Mouse (Mus musculus): ENCODE measurements around the gene Dcdc2b.

Gene Dcdc2b

GRCm38 (mm10) chr4:129621283-129621841 lies 7.3 kb upstream of the Dcdc2b start:
- peak; percentile 88 for DNase-seq

GRCm38 (mm10) chr4:129620419-129621282 lies 6.6 kb upstream of the Dcdc2b start:
- DNase-seq, result peak; percentile 68

DNA sequence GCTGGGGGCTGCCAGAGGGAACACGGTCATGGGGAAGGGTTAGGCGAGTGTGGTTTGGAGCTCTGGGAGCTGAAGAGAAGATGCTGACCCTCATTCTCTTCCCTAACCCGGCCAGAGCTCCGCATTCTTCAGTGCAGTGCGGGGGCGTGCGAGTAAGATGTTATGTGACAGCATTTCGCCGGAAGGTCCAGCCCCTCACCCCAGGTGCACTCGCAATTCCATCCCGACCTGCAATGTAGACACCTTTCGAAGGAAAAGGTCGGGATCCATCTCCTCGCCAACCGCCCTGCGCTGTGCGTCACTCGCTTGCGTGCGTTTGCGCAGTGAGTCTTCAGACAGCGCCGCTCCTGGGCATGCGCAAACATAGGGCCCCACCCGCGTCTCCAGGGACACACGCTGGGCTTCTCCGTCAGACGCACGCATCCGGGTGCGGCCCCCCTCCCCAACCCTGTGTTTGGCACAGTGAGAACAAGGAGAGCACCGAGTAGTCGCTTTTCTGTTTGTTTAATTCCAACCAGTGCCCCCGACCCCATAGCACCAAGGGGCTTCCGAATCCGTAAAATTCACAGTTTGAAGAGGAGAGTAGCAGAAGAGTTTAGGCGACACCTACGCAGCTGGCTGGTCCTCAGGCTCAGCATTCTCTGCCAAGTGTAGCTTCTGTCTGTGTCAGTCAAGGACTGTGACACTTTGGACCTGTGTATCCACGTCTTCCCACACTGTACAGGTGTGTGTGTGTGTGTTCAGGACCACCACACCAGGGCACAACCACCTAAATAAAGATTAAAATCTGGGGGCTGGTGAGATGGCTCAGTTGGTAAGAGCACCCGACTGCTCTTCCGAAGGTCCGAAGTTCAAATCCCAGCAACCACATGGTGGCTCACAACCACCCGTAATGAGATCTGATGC lies 5.0 kb upstream of the Dcdc2b start, which contains the start of gene Iqcc:
Gene Iqcc, minus strand, starts transcription at position 314 of the 906 bp plus-strand sequence.
- peak; percentile 97 for DNase-seq

DNA sequence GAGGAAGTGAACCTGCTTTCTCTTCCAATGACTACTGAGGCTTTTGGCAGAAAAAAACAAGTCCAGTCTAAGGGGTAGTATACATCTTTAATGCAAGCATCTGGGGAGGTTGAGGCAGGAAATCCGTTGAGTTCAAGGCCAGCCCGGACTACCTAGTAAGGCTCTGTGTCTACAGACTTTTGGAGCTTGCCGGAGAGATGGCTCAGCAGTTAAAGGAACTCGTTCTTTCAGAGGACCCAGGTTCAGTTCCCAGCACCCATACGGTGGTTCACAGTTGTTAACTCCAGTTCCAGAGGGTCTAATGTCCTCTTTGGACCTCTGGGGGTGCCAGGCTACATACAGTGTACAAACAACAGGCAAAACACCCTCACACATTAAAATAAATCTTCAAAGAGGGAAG lies 4.0 kb upstream of the Dcdc2b start:
- DNase-seq, result peak; percentile 61

DNA sequence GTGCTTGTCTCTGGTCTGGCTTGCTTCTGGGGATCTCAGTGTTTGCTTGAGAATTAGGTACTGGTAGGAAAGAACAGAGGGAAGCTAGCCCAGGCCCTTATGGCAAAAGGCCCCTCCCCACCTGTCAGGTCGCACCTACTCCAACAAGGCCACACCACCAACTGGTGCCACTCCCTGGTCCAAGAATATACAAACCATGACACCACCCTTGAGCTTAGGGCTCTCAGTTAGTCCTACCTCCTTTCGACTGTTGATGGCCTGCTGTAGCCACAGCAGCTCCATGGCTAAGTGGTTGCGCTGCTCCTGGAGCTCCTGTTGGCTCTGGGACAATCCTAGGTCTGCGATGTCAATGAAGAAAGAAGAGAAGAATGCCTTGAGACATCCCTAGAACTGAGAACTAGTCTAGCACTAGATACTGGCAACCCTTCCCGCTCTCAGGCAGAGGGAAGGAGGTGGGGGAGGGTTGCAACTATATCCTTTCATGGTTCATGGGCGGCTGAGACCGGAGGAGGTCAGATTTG lies 3.1 kb upstream of the Dcdc2b start:
- DNase-seq, result peak; percentile 51

DNA sequence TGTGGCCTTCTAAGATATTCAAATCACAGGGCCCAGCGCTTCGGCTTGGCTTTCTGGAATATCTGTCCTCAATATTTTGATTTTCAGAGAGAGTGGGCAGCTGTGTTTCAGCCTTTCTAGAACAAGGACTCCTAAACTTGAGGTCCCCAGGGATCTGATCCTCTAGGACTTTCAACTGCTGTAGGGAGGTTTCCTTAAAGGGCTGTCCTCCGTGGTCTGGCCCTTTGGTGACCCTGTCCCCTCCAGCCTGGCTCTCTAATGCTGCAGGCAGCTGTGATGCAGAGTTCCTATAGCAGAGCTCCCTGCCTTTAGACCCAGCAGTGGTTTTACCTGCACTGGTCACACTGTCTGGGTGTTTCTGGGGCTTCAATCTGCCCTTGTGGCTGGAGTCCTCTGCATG lies 2.6 kb upstream of the Dcdc2b start:
- DNase-seq, result no peak

DNA sequence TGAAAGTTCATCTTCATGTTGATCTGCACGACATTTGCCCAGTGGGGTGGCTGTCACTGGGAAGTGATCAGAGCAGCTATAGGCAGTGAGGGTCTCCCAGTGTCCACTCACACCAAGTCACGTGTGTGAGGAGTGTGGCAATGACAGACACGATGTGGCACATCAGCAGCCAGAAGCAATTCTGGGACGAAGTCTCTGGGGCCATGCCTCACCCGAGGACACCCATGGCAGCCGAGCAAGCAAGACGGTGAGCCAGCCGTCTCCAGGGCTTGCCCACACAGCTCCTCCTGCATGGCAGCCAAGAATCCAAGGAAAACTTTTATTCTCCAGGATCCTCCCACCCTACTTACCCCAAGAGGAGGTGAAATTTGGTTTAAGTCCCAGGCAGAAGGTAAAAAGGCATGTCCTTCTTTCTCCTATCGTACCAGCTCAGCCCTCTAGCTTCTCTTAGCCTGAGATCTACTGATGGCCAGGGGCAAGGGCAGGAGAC lies 1.8 kb upstream of the Dcdc2b start:
- DNase-seq, result no peak

DNA sequence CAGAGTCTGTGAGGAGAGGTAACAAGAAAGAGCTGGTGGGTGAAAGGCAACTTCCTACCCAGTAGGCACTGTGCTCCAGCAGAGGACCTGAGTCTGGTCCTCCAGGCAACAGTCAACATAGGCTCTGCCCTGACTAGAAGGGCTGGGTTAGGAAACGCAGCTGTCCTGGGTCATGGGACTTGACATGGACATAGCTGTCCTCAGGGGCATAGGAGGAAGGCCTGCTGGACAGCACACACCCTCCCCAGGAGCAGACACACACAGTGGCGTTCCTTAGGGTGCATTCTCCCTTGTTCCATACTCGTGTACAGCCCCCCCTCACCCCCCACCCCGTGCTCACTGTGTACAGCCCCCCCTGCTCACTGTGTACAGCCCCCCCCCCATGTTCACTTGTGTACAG lies 3.6 kb downstream of the Dcdc2b start:
- DNase-seq, result no peak

DNA sequence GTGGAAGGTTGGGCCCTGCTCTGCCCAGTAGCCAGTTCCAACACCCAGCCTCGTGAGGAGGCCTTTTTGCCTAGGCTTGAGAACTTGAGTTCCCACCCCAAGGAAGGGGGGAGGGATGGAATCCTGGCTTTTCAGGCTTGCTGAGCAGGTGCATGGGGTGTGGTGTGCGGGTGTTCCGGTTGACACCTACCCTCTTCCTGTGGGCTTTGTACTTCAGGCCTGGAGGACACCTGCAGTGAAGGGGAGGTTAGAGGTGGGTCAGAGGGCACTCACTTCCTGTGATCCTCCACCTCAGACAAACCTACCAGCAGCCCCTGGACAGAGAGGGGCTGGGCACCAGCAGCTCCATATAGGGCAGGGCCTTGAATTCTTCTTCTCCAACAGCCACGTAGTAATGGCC lies 4.0 kb downstream of the Dcdc2b start:
- no peak for DNase-seq

GRCm38 (mm10) chr4:129609139-129609631 lies 4.9 kb downstream of the Dcdc2b start:
- DNase-seq, result peak; percentile 51

- DNase-seq, result peak; percentile 81
Observed at GRCm38 (mm10) chr4:129608426-129609025, 5.5 kb downstream of the Dcdc2b start.

DNA sequence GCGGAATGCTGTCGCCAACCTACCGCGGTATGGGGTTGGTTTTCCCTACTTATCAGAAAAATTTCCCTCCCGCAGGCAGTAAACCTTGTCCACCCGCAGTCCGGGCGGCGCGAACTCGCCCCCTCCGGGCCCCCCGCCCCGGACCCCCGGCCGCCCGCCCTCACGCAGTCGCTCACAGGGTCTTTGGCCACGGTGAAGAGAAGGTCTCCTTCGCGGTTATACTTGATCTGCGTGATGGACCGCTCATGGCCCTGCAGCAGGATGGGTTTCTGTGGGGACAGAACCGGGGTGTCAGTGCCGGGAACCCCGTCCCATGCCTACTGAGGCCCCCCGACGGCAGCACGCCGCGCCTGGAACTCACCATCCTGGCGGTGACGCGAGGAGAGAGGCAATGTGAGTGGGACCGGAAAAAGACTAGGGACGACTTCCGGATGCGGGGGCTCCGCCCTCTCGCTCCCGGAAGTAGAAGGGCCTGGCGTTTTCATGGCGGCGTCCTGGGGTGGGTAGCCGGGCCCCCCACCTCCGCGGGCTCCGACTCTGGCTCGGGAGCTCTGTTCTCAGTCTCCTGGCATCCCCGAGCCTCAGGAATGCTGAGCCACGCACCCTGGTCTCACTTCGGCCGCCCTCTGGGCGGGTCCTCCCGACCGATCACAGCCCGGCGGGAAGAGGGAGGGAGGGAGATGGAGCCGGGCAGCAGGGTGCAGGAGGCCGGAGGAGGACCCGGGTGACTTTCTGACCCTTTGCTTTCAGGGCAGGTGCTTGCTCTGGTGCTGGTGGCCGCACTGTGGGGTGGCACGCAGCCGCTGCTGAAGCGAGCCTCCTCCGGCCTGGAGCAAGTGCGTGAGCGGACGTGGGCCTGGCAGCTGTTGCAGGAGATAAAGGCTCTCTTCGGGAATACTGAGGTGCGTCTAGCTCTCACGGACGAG lies 13.6 kb downstream of the Dcdc2b start, which contains the start of the genes Eif3i and Tmem234:
Gene Eif3i, minus strand, starts transcription at position 416 of the 926 bp plus-strand sequence.
Gene Tmem234, plus strand, starts transcription at position 436 of the 926 bp plus-strand sequence.
- peak; percentile 83 for DNase-seq

DNA sequence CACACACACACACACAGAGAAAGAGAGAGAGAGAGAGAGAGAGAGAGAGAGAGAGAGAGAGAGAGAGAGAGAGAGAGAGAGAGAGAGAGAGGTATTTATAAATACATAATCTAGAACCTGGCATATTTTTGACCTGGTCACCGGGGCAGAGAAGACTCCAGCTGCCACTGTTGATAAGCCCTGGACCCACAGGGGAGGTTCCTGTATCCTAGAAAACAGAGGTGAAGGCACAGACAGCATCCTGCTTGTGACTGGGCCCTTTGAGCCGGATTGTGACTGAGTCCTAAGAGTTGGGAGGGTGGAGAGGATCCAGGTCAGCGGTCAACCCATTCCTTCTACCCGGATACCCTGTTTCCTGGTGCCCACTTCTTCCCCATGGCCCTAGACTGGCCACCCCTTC lies 25.2 kb downstream of the Dcdc2b start:
- no peak for DNase-seq

DNA sequence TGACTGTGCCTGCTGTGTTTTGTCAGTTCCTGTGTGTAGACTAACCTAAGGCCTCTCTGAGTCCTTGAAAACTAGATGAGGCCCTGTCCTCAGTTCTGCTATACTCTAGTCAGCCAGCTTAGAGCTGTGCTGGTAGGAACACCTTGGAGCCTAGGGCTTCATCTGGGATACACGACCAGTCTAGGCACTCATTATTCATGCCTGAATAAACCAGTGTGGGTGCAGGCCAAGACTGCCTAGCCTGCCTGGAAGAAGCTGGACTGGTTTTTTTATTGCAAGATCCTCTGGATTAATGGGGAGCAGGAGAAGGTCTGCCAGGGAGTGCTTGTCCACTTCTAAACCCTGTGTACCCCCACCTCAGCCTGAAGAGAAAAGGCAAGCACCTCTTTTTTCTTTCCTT lies 27.1 kb downstream of the Dcdc2b start:
- DNase-seq, result no peak

DNA sequence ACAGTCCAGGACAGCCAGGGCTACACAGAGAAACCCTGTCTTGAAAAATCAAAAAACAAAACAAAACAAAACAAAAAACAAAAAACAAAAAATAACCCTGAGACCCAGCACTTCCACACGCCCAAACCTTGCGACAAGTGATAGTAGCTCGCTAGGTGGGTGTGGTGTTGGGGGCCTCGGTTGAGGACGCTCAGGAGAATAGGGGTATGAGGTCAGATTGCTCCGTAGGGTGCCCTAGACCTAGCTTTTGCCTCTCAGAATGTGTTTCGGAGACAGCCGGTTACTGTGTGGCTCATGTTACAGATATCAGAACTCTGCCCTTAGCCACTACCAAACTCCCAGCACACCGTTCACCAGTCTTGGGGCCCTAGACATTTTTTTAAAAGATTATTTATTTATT lies 28.3 kb downstream of the Dcdc2b start:
- DNase-seq, result no peak

DNA sequence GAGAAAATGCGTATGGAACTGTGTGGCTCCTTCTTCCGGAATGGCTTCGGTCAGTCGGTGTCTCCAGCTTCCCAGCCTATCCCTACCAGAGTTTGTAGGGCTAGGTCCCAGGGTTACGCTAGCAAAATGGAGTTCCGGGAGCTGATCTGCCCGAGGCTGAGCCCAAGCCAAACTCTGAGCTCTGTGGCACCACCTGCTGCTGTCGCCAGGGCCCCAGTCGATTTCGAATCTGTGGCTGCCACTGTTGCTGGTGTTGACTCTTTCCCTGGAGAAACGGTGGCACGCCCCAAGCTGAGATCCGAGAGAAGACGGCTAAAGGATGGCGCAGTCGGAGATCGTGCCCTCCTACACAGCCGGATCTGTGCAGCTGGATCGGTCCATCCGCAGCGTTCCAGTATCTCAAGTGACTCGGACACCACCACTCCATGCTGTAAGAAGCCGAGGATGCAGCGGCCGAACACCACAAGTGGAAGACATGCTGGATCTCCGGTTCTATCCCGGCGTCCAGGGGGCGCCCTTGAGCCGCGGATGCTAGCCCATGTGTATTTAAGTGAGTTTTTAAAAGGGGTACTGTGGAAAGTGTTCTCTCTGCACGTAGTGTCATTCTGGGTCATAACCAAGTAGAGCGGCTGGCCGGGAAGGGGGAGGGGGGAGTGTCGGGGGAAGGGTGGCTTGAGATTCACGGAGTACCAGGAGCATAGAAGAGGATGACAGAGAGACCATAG lies 29.0 kb downstream of the Dcdc2b start:
- peak; percentile 68 for DNase-seq

DNA sequence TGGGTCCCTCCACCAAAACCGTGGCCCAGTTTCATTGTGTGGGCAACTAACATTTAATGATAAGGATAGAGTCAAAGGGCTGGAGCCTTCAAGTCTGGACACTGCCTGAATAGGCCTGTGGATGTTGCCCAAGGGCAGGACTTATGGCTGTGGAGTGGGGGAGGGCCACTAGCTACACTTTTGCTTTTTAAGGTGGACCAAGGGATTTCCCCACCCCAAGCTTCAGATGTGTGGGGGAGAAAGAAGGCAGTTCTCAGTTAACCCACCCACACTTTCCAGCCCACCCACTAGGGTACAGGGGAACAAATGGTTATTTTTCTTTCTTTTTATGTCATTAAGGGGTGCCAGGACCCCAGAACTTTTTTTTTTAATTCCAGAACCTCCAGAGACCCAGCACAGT lies 29.7 kb downstream of the Dcdc2b start:
- no peak for DNase-seq

- DNase-seq, result no peak
Observed at GRCm38 (mm10) chr4:129582251-129582650, 31.8 kb downstream of the Dcdc2b start.

GRCm38 (mm10) chr4:129580347-129580746 lies 33.7 kb downstream of the Dcdc2b start:
- DNase-seq, result peak; percentile 72

GRCm38 (mm10) chr4:129578466-129578865 lies 35.6 kb downstream of the Dcdc2b start, which contains the start of gene Fam167b:
TSS of gene Fam167b (minus strand) at chr4:129578549.
- no peak for DNase-seq

All from cerebellum, adult 9-11 months (tissue).